Mouse (Mus musculus): ENCODE results near the gene Mtcl1. TPM values are rescaled to one million over a fixed set of nuclear protein-coding genes. Genes with fewer than 3 reads are reported as not detected.

The Mtcl1 gene
- polyA plus RNA-seq, 1 experiment, result 6.2 TPM

DNA sequence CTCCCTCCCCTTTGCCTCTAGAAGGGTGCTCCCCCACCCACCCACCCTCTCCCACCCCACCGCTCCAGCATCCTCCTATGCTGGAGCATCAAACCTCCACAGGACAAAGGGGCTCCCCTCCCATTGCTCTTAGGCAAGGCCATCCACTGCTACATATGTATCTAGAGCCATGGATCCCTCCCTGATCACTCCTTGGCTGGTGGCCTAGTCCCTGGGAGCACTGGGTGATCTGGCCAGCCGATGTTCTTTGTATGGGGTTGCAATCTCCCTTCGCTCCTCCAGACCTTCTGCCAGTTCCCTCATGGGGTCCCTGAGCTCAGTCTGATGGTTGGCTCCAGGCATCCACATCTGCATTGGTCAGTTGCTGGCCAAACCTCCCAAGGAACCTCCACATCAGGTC lies 151.8 kb downstream of the Mtcl1 start:
- no peak overlapping the region for H3K27ac ChIP-seq (ENCODE audit: control insufficient read depth, insufficient read depth, low read length)
- no peaks in the 10 kb centered on the region for H3K4me1 ChIP-seq (replicated peaks; ENCODE audit: control insufficient read depth, insufficient read depth, low read length)
- DNase-seq, result no peak
- no peaks in the 10 kb centered on the region for H3K27me3 ChIP-seq (ENCODE audit: control insufficient read depth, insufficient read depth, low read length)
- no peak for TF ChIP-seq POLR2A (IDR thresholded peaks at IDR 0.05; ENCODE audit: control insufficient read depth, extremely low read depth, insufficient read depth, low read length, poor library complexity)
- TF ChIP-seq CTCF (IDR thresholded peaks at IDR 0.05; ENCODE audit: borderline replicate concordance, control insufficient read depth, extremely low read depth, insufficient read depth, low read length, poor library complexity), result no peak
- no peak overlapping the region for H3K4me3 ChIP-seq (ENCODE audit: control insufficient read depth, insufficient read depth, low read length)
- H3K36me3 ChIP-seq (ENCODE audit: control insufficient read depth, insufficient read depth, low read length), result no peaks in the 10 kb centered on the region
- 98% methylated on average over 3 of the region's 3 CpGs for WGBS

DNA sequence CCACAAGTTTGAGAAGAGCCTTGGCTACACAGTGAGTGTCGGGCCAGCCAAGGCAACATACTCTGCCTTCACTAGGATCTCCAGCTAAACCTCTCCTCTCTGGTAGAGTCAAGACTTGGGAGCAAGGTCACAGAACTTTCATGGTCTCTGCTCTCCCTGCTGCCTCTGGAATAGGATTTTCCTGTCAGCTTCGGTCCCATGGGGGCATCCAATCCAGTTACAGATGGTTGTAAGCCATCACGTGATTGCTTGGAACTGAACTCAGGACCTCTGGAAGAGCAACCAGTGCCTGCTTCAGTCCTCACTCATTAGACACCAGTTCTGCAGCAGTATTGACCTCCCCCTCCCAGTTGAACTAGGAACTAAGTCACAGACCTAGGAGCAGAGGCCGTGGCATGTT lies 156.0 kb downstream of the Mtcl1 start:
- H3K36me3 ChIP-seq (ENCODE audit: control insufficient read depth, insufficient read depth, low read length), result no peaks in the 10 kb centered on the region
- TF ChIP-seq POLR2A (IDR thresholded peaks at IDR 0.05; ENCODE audit: control insufficient read depth, extremely low read depth, insufficient read depth, low read length, poor library complexity) (no peak), CTCF (IDR thresholded peaks at IDR 0.05; ENCODE audit: borderline replicate concordance, control insufficient read depth, extremely low read depth, insufficient read depth, low read length, poor library complexity) (no peak)
- 91% methylated on average over 4 of the region's 4 CpGs for WGBS
- no peak overlapping the region for H3K4me3 ChIP-seq (ENCODE audit: control insufficient read depth, insufficient read depth, low read length)
- H3K27ac ChIP-seq (ENCODE audit: control insufficient read depth, insufficient read depth, low read length), result no peak overlapping the region
- H3K27me3 ChIP-seq (ENCODE audit: control insufficient read depth, insufficient read depth, low read length), result no peaks in the 10 kb centered on the region
- DNase-seq, result no peak
- H3K4me1 ChIP-seq (replicated peaks; ENCODE audit: control insufficient read depth, insufficient read depth, low read length), result no peaks in the 10 kb centered on the region

DNA sequence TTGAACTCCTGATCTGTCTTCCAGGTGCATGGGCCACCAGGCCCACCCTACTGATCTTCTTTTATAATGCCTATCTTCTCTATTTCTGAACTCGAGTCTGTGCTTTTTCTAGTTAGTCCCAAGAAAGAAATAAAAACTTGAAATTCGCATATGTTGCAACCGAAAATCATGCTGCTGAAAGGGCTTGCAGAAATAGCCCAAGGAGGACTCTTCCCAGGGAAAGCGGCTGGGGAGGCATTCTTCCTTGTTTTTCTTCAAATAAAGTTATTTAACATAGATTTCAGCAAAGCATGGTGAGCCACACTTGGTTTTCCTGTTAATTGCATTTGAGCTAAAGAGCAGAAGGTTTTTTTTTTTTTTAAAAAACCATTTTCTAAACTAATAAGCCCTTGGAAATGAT lies 159.7 kb downstream of the Mtcl1 start:
- H3K27ac ChIP-seq (ENCODE audit: control insufficient read depth, insufficient read depth, low read length), result no peak overlapping the region
- no peaks in the 10 kb centered on the region for H3K27me3 ChIP-seq (ENCODE audit: control insufficient read depth, insufficient read depth, low read length)
- H3K4me1 ChIP-seq (replicated peaks; ENCODE audit: control insufficient read depth, insufficient read depth, low read length), result no peaks in the 10 kb centered on the region
- no peak for DNase-seq
- 92% methylated on average over 4 of the region's 4 CpGs for WGBS
- H3K36me3 ChIP-seq (ENCODE audit: control insufficient read depth, insufficient read depth, low read length), result no peaks in the 10 kb centered on the region
- H3K4me3 ChIP-seq (ENCODE audit: control insufficient read depth, insufficient read depth, low read length), result no peak overlapping the region
- TF ChIP-seq CTCF (IDR thresholded peaks at IDR 0.05; ENCODE audit: borderline replicate concordance, control insufficient read depth, extremely low read depth, insufficient read depth, low read length, poor library complexity) (no peak), POLR2A (IDR thresholded peaks at IDR 0.05; ENCODE audit: control insufficient read depth, extremely low read depth, insufficient read depth, low read length, poor library complexity) (no peak)

Other genes starting within 250 kb of the Mtcl1 start
- gene Rab12, start 70.0 kb upstream of the Mtcl1 start, polyA plus RNA-seq (2012; rRNA removed), result 23.2 and 24.4 TPM in 2 replicates
- gene Themis3, start 144.9 kb upstream of the Mtcl1 start, polyA plus RNA-seq (2012; rRNA removed), result 0.06 TPM in 1 of 2 replicates, not detected in the other